Comparison of ENCODE assay signal across 17 mouse cellular contexts in genomic region chr16:38179150-38179549, GRCm38 (mm10).
"Had no signal": no experiment of that assay in that cellular context is flagged by ENCODE, and none has a peak within 500 bp of the region (broad histone marks: within the 10 kb centered on the region; RNA-seq: fewer than 3 reads in every experiment).

No protein-coding gene starts in this region.

- H3K27ac ChIP-seq: midbrain, embryonic 10.5 days; midbrain, embryonic 12.5 days; neural tube, embryonic 13.5 days; neural tube, embryonic 15.5 days; stomach, embryonic 15.5 days had no signal

- H3K4me1 ChIP-seq: midbrain, embryonic 10.5 days; midbrain, embryonic 12.5 days had no signal

- H3K4me3 ChIP-seq: midbrain, embryonic 10.5 days; midbrain, embryonic 12.5 days; myocyte; neural tube, embryonic 13.5 days; neural tube, embryonic 15.5 days; stomach, embryonic 15.5 days had no signal

- H3K9me3 ChIP-seq: midbrain, embryonic 10.5 days; midbrain, embryonic 12.5 days; neural tube, embryonic 13.5 days; neural tube, embryonic 15.5 days; stomach, embryonic 15.5 days had no signal

- H3K9ac ChIP-seq: lung, embryonic 14.5 days; midbrain, embryonic 12.5 days; neural tube, embryonic 13.5 days; neural tube, embryonic 15.5 days; stomach, embryonic 15.5 days had no signal

- ATAC-seq: midbrain, embryonic 16.5 days had no signal

- H3K27me3 ChIP-seq: midbrain, embryonic 12.5 days; neural tube, embryonic 13.5 days; neural tube, embryonic 15.5 days; stomach, embryonic 15.5 days had no signal

- H3K4me2 ChIP-seq: lung, embryonic 14.5 days; midbrain, embryonic 12.5 days; neural tube, embryonic 13.5 days; neural tube, embryonic 15.5 days; stomach, embryonic 15.5 days had no signal

- DNase-seq: lung, adult 18-20 months; lung, embryonic 14.5 days; lung, postnatal 10 days; lung, postnatal 4 days; midbrain, embryonic 14.5 days; retina, postnatal 1 day; right cerebral cortex, postnatal 14 days; thymus, adult 18-20 months; thymus, postnatal 14 days; thymus, postnatal 36 days had no signal

- H3K36me3 ChIP-seq: neural tube, embryonic 15.5 days; stomach, embryonic 15.5 days had no signal
